Mouse (Mus musculus) mesoderm, embryonic 11.5 days (tissue): ENCODE measurements around the gene Gm38392.
"Not testable (repeated sequence)": the region's sequence is repeated elsewhere in the genome, so short reads cannot be mapped to it uniquely, and the experiment has no call there.

ENCODE experiments used
- DNase-seq: peaks from one replicate; pipeline ENCODE4 v3.0.0-alpha.2; 2012; ENCODE audit warnings: low read depth, low spot score

Gene Gm38392

GRCm38 (mm10) chr3:88287110-88287509 lies at the start of gene Gm38392:
Gene Gm38392, minus strand, starts transcription at chr3:88287210.
- DNase-seq, result no peak

GRCm38 (mm10) chr3:88336058-88337013 lies 49.3 kb upstream of the Gm38392 start, which contains the start of the genes Tmem79 and Smg5:
Gene Tmem79, minus strand, starts transcription at chr3:88336148.
Gene Smg5, plus strand, starts transcription at chr3:88336260.
- DNase-seq, result peak; percentile 97

- no peak for DNase-seq
These were observed 48.5 kb upstream of the Gm38392 start for GRCm38 (mm10) chr3:88335436-88336053.

DNA sequence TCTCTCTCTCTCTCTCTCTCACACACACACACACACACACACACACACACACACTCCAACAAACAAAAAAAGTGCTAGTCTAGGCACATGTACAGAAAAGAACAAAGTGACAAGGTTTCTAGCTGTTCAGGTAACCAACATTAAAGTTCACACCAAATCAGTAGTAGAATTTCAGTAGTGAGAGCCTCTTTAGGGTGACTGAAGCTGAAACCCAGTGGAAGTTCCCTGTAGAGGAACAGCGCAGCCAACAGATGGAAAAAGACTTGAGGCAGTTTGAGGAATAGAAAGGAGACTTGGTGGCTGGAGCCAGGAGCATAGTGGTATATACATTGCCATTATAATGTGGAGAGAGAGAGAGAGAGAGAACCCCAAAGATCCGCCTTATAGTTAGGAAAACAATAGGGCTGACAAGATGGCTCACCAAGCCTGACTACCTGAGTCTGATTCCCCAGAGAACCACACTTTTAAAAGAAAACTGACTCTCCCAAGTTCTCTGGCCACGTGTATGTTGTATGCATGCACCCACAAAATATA lies 48.0 kb upstream of the Gm38392 start:
- no peak for DNase-seq

GRCm38 (mm10) chr3:88334029-88334658 lies 47.1 kb upstream of the Gm38392 start:
- no peak for DNase-seq

DNA sequence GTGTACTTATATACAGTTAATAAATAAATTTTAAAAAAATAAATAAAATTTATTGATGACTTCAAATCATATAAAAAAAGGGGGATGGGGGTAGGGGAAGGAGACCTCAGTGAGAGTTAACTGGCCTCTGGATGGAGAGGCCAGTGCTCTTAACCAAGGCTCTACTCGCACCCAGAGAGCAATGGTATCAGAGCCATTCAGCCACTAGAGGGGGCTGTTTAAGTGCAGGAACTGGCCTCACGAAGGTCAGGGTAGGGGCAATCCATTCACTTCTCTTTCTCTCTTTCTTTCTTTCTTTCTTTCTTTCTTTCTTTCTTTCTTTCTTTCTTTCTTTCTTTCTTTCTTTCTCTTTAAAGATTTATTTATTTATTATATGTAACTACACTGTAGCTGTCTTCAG lies 44.3 kb upstream of the Gm38392 start:
- DNase-seq, result peak; percentile 43

GRCm38 (mm10) chr3:88328956-88329355 lies 41.9 kb upstream of the Gm38392 start:
- no peak for DNase-seq

GRCm38 (mm10) chr3:88324951-88325405 lies 38.0 kb upstream of the Gm38392 start, which contains the start of gene Glmp:
Gene Glmp, plus strand, starts transcription at chr3:88325023.
- peak; percentile 66 for DNase-seq

GRCm38 (mm10) chr3:88299172-88299571 lies 12.2 kb upstream of the Gm38392 start:
- no peak for DNase-seq

DNA sequence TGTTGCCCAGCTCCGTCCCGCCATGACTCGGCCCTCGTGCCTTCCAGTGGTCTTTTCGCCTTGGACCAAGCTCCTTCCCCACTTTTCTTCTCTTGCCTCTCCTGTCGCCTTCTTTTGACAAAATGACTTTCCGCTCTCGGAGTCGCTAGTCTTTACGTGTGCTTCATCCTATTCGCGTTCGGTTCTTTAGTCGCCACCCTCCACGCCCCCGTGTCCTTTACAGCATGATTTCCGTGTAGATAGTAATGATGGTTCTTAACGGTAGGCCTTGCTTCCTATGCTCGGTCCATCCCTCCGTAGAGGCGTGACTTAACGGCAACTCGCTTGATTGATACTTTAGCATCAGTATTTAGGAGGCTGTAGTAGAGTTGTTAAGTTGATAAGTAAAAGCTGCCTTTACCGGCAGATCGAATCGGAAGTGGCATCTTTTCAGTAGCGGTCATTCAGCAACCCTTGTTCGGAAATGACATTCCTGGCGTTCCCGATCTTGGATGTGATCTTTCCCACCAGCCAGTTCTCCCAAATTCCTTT lies 10.4 kb upstream of the Gm38392 start:
- peak; percentile 12 for DNase-seq

DNA sequence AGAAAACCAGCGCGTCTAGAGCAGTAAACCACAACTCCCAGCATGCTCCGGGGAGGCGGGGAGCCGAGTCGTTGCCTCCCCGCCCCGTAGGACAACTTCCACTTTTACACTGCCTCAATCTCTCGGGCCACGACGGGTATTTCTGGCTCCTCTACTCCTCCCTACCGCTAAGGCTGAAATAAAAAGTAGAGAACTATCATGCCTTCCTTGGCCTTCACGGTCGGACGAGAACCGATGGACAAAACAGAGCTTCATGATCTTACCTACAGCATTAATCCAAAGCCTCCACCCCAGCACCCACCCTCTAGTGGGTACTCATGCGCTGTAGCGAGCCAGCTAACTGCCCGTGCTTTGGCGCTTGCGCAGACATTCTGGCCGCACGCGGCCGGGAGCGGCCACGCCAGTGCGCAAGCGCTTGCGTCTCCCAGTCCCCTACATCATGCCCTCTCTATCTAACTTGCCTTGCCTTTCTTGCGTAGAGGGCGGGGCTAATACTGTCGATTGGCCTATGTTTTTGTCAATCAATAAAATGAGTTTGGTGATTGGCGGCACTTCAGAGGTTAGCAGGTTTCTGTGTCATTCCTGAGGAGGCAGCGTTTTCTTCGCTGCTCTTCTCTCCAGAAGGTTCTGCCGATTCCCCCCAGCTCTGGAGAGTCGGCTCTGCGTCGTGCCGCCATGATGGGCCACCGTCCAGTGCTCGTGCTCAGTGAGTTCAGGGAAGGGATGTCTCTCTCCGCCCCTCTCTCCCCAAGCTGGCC lies 9.7 kb upstream of the Gm38392 start, which contains the start of the genes Tsacc and Cct3:
Gene Tsacc, minus strand, starts transcription at position 439 of the 758 bp plus-strand sequence.
Gene Cct3, plus strand, starts transcription at position 556 of the 758 bp plus-strand sequence.
- peak; percentile 100 for DNase-seq

- DNase-seq, result no peak
These were observed 9.1 kb upstream of the Gm38392 start for GRCm38 (mm10) chr3:88296110-88296560.

DNA sequence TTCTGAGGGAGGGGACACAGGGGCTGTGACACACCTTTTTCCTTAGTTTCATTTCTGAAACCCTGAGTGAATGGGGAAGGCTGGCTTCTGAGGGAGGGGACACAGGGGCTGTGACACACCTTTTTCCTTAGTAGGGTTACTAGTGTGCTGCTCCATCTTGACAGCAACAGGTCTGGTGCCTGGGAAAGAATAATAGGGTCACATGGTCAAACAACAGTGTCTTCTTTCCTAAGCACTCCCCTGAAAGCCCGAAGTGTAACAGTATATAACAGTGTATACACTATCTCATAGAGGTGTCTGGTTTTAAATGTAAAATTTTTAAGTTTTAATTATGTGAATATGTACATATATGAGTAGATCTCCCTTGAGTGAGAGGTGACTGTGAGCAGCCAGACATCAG lies 8.3 kb upstream of the Gm38392 start:
- not testable (repeated sequence) for DNase-seq

DNA sequence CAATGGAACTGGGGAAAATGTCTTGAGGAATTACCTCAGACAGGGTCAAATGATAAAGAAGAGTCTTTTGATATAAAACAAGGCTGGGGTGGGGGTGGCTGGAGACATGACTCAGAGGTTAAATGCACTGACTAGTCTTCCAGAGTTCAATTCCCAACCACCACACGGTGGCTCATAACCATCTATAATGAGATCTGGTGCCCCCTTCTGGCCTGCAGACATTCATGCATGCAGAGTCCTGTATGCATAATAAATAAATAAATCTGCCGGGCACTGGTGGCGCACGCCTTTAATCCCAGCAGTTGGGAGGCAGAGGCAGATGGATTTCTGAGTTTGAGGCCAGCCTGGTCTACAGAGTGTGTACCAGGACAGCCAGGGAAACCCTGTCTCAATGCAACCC lies 5.0 kb upstream of the Gm38392 start:
- DNase-seq, result peak; percentile 4

GRCm38 (mm10) chr3:88288133-88288713 lies 1.2 kb upstream of the Gm38392 start:
- not testable (repeated sequence) for DNase-seq

GRCm38 (mm10) chr3:88285565-88285895 lies 1.5 kb downstream of the Gm38392 start:
- DNase-seq, result not testable (repeated sequence)

DNA sequence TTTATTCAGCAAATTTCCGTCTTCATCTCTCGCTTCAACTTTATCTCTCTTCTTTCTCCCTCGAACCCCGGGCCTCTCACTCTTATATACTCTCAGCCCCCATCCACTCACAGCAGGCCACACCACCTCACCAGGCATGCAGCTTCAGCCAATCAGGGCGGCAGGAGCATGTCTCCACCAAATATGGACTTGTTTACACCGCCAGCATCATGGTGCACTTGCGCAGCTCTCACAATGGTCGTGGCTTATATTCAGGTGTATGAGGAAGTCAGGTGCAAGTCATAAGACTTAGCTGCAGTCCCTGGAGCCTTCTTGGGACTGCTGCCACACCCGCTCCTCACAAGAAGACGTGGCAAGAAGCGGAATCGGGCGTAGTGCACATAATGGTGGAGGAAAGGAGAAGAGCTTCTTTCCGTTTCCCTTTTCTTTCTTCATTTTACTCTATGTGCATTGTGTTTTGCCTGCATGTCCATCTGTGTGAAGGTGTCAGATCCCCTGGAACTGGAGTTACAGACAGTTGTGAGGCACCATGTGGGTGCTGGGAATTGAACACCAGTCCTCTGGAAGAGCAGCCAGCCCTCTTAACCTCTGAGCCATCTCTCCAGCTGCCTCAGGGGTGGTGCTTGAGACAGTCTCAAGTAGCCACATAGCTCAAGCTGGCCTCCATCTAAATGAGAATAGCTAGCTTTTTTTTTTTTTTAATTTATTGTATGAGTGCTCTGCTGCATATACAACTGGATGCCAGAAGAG lies 2.0 kb downstream of the Gm38392 start:
- DNase-seq, result not testable (repeated sequence)

DNA sequence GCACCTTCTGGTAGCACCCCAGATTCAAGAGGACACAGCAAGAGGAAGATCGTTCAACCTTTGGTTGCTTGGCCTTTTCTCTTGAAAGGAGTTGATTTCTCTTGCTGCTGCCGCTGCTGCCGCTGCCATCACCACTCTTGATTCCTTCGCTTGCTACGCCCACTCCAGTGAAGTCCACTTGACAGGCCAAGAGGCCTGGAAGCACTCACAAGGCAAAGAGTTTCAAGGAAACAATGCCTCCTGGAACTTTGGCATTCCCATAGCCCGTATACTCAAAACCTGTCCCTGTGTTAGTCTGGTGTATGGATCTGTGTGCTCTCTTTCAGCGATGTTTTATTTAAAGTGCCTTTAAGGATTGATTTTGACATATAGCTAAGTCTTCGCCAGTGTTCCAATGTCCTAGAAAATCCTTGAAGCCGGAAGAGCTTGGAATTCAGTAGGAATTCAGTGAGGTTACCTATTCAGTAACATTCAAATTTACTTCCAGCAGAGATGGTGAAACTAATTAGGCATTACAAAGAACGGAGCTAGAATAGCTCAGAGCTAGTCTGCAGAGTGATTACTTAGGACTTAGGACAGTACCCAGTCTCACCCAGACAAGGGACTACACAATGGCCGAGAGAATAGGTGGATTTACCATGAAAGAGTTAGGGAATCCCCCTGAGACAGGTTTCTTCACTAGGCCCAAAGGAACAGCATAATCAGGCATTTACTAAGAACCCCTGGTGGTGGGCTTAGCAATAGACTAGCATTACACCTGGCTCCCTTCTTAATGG lies 5.7 kb downstream of the Gm38392 start:
- DNase-seq, result not testable (repeated sequence)

DNA sequence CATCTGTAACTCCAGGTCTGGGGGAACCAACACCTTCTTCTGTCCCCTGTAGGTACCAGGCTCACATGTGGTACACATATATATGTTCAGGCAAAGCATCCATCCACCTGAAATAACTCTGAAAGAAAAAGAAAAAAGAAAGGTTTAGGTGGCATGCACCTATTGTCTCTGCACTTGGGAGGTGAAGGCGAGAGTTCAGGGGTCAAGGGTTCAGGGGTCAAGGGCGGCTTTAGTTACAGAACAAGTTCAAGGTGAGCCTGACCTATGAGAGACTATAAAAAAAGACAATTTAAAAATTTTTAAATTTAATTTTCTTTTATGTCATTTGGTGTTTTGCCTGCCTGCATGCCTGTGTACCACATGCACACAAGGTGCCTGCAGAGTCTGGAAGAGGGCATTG lies 7.0 kb downstream of the Gm38392 start:
- DNase-seq, result no peak
